Mouse (Mus musculus) liver, adult 2 months (tissue): Measurements from ENCODE around the gene Add3. TPM values are rescaled to one million over a fixed set of nuclear protein-coding genes. Genes with fewer than 3 reads are reported as not detected.

Experiments
- DNase-seq: peaks from one replicate; pipeline ENCODE4 v3.0.0-alpha.2; 2011; ENCODE audit warnings: low read depth, low spot score; ENCODE audit errors: extremely low read depth
- H3K27ac ChIP-seq: fragments of 200-500 bp; replicated peaks from 2 replicates; pipeline ENCODE4 v1.5.1; 2012; ENCODE audit warnings: low read depth, mild to moderate bottlenecking, control low read depth, inconsistent platforms, low read length; ENCODE audit not compliant: insufficient read depth
- H3K27me3 ChIP-seq: fragments of 200-500 bp; 2 replicates; pipeline ENCODE4 v1.6.1; 2012; ENCODE audit warnings: mild to moderate bottlenecking, moderate library complexity, low read length, inconsistent platforms; ENCODE audit not compliant: control insufficient read depth, insufficient read depth
- H3K36me3 ChIP-seq: fragments of 200-500 bp; 2 replicates; pipeline ENCODE4 v1.6.1; 2012; ENCODE audit warnings: low read length, inconsistent platforms; ENCODE audit not compliant: control insufficient read depth, insufficient read depth
- H3K4me1 ChIP-seq: fragments of 200-500 bp; 2 replicates; pipeline ENCODE4 v1.6.1; 2011; ENCODE audit warnings: low read length; ENCODE audit not compliant: control insufficient read depth, insufficient read depth
- H3K4me3 ChIP-seq: fragments of 200-500 bp; 2 replicates; pipeline ENCODE4 v1.5.1; 2011; ENCODE audit warnings: low read depth, mild to moderate bottlenecking, control low read depth, low read length, moderate library complexity; ENCODE audit not compliant: insufficient read depth
- H3K79me2 ChIP-seq: fragments of 200-500 bp; 2 replicates; pipeline ENCODE4 v1.6.1; 2012; ENCODE audit warnings: inconsistent platforms, mild to moderate bottlenecking, low read length, moderate library complexity; ENCODE audit not compliant: control insufficient read depth, insufficient read depth
- H3K9ac ChIP-seq: fragments of 200-500 bp; 2 replicates; pipeline ENCODE4 v1.6.1; 2012; ENCODE audit warnings: low read depth, mild to moderate bottlenecking, control low read depth, inconsistent platforms, low read length
- CTCF ChIP-seq: fragments of 200-500 bp; IDR thresholded peaks from 2 replicates; pipeline ENCODE4 v1.5.1; 2011; ENCODE audit warnings: low read depth, low read length, control low read depth
- POLR2A ChIP-seq: fragments of 200-500 bp; IDR thresholded peaks from 2 replicates; pipeline ENCODE4 v1.6.1; 2011; ENCODE audit warnings: low read length, control low read depth; ENCODE audit not compliant: insufficient read depth; ENCODE audit errors: extremely low read depth
- WGBS: fragments of 180-500 bp; shearing (Covaris S2); methylation state at CpG from one replicate; pipeline ENCODE4 v1.1.7; 2018; 5-methylcytosine and 5-hydroxymethylcytosine counted together
- polyA plus RNA-seq: library from polyadenylated mRNA; depleted of rRNA; stranded (reverse); fragments of >200 nt; gene quantifications from 2 replicates; pipeline ENCODE4 v1.2.3, GENCODE M21; 2012
- total RNA-seq: library from RNA; depleted of rRNA; stranded (reverse); fragments of >200 nt; gene quantifications from 2 replicates; pipeline ENCODE4 v1.2.3, GENCODE M21; 2014

Gene Add3
- total and polyA plus RNA-seq, 2 experiments = 4.3 to 12.1 TPM

DNA sequence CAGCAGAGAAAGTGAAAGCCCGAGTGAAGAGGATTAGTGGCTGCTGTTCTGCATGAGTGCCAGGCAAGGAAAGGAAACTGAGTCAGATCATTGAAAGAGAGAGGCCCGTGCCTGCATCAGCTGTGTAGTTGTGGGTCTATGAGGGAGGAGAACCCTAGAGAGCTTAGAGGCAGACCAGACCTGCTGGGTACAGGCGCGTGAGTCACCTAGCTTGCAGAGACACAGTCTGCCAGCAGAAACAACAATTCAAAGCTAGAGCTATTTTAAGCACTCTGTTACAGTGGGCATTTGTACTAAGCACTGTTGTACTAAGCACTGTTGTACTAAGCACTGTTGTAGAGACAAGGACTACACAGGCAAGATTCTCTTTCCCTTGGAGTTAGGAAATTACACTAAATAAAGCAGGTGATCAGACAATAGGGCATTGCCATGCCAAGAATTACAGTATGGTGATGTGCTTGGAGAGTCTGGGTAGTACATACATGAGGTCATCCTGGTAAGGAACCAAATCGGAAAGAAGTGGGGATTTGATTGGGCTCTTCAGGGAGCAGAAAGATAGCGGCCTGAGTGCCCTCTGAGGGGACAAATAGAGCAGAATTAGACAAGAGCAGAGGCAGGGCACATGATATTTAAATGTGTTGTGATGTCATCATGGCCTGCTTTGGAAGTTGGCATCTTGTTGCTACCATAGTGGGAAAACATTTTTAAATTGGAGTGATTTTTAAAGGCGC is 88.0 kb downstream of the Add3 start:
- Histone ChIP-seq H3K27me3 (no peaks in the 10 kb centered on the region), H3K27ac (no peak overlapping the region), H3K9ac (no peak overlapping the region), H3K4me1 (peaks cover 5% of the 10 kb centered on the region; the same call in 1 of the 2 replicates), H3K4me3 (no peak overlapping the region), H3K79me2 (no peaks in the 10 kb centered on the region), H3K36me3 (no peaks in the 10 kb centered on the region)
- WGBS = 94% methylated on average over 7 of the region's 7 CpGs
- DNase-seq = no peak
- TF ChIP-seq CTCF (no peak), POLR2A (no peak)

DNA sequence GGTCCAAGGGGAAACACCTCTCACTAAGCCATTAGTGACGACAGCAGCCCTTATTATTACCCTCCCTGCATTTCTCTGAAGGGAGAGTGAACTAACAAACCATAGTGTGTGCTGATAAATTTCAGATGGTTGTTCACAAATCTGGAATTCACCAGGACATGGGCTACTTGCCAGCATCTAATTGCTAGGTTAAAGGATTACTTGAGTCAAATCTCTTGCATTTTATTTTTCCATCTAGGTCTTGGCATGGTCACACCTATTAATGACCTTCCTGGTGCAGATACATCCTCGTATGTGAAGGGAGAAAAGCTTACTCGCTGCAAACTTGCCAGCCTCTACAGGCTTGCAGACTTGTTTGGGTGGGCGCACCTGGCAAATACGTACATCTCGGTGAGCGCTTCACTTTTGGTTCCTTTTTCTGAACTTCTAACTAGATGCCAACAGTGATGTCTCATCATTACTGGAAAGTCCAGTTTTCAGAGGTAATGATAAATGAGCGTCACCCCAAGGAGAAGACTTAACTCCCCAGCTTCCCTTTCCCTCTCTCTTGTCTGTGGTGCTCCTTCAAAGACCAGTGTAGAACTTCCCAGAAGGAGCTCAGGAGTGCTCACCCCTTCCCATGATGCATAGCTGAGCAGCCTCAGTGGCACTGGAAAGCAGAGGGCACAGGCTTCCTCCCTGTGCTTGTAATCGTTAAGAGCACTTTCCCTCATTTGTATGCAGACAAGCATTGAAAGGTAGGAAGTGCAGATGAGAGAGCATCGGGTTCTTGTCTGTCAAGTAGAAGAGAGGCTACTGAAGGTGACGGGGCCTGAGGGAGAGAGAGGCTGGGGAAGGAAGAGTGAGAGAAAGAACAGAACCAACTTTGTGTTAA is 90.9 kb downstream of the Add3 start:
- H3K27me3 ChIP-seq = no peaks in the 10 kb centered on the region
- H3K36me3 ChIP-seq = peaks cover 8% of the 10 kb centered on the region; the same call in 1 of the 2 replicates
- no peaks in the 10 kb centered on the region for H3K79me2 ChIP-seq
- DNase-seq = no peak
- H3K9ac ChIP-seq = no peak overlapping the region
- H3K4me3 ChIP-seq = no peak overlapping the region
- no peaks in the 10 kb centered on the region for H3K4me1 ChIP-seq
- H3K27ac ChIP-seq = no peak overlapping the region
- WGBS = 89% methylated on average over 11 of the region's 11 CpGs
- TF ChIP-seq CTCF = no peak
- no peak for TF ChIP-seq POLR2A

DNA sequence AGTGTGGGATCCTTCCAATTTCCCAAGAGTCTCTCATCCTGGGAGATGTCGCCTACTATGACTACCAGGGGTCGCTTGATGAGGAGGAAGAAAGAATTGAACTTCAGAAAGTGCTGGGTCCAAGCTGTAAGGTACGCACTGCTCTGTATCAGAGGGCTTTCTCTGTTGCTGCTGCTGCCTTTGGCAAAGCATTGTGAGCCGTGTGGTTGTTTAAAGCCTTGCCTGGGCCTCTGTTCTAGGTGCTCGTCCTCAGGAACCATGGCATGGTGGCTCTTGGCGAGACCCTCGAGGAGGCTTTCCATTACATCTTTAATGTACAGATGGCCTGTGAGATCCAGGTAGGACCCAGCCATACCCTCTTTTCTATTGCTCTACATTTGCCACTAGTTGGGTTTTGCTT is 93.3 kb downstream of the Add3 start:
- 96% methylated on average over 7 of the region's 7 CpGs for WGBS
- H3K9ac ChIP-seq = no peak overlapping the region
- H3K27me3 ChIP-seq = no peaks in the 10 kb centered on the region
- H3K4me3 ChIP-seq = no peak overlapping the region
- H3K27ac ChIP-seq = no peak overlapping the region
- H3K79me2 ChIP-seq = no peaks in the 10 kb centered on the region
- DNase-seq = no peak
- H3K4me1 ChIP-seq = no peaks in the 10 kb centered on the region
- no peak for TF ChIP-seq CTCF
- TF ChIP-seq POLR2A = no peak
- peaks cover 12% of the 10 kb centered on the region; the same call in 1 of the 2 replicates for H3K36me3 ChIP-seq

DNA sequence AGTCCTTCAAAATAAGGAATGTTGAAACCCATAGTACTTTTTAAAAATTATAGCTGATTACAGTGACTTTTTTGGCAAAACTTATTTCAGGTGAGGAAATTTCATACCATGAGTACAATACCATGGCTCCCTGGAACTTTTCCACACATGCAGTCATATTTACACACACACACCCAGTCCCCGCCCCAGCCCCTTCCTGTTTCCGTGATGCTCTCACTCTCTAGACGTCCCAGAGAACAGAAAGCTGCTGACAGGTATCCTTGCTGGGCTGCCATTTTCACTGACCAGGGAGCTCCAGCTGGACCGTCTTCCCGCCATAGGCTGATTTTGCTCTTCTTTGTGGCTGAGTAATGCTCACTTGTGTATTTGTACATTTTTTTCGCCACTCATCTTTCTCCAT is 101.6 kb downstream of the Add3 start:
- no peak for DNase-seq
- Histone ChIP-seq H3K9ac (no peak overlapping the region), H3K4me1 (no peaks in the 10 kb centered on the region), H3K4me3 (no peak overlapping the region), H3K27me3 (no peaks in the 10 kb centered on the region), H3K79me2 (no peaks in the 10 kb centered on the region), H3K36me3 (peaks cover 9% of the 10 kb centered on the region; the same call in 1 of the 2 replicates), H3K27ac (no peak overlapping the region)
- no peak for TF ChIP-seq CTCF
- no peak for TF ChIP-seq POLR2A
- 88% methylated on average over 6 of the region's 6 CpGs for WGBS

DNA sequence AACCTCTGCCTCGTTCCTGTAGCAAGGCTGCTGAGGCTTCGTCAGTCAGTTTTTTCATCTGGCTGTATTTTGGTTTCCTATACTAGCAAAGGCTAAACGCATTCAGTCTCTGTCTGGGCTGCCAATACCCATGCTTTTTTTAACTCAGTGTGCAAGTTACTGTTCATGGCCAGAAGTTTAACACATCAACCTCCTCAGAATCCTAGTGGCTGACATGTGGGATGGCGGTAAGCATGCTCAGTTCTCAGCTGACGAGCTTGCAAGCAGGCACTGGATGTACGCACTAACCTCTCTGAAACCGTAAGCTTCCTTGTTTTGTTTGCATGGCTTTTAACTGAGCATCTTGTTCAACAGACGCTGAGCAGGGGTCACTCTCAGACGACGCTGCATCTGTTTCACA is 103.7 kb downstream of the Add3 start:
- H3K4me3 ChIP-seq = no peak overlapping the region
- 0 out of 2 replicates have a peak, but pooled peaks cover 2% of the 10 kb centered on the region for H3K4me1 ChIP-seq
- 86% methylated on average over 10 of the region's 10 CpGs for WGBS
- H3K79me2 ChIP-seq = no peaks in the 10 kb centered on the region
- H3K9ac ChIP-seq = no peak overlapping the region
- H3K36me3 ChIP-seq = peaks cover 5% of the 10 kb centered on the region; the same call in 1 of the 2 replicates
- H3K27me3 ChIP-seq = no peaks in the 10 kb centered on the region
- no peak for DNase-seq
- H3K27ac ChIP-seq = no peak overlapping the region
- TF ChIP-seq CTCF (no peak), POLR2A (no peak)

DNA sequence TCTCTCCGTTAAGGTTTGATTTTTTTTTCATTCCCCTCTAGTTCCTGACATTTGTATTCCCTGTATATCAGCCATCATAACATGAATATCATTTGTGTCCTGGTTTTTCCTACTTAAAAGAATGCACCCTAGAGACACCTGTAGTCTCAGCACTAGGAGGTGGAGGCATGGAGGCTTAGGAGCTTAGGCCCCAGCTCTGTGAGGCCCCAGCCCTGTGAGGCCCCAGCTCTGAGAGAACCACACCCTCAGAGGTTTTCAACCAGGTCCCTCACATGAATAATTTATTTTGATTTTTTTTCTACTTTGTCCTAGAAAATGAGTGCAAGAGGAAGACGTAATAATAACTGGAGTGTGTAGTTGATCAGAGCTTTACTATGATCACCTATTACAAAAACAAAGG is 107.3 kb downstream of the Add3 start:
- DNase-seq = no peak
- TF ChIP-seq CTCF (no peak), POLR2A (no peak)
- WGBS = 67% methylated on average over 2 of the region's 2 CpGs

More for the DNA sequence above, 107.3 kb downstream of the Add3 start:
- no peaks in the 10 kb centered on the region for H3K79me2 ChIP-seq
- no peak overlapping the region for H3K9ac ChIP-seq
- no peak overlapping the region for H3K27ac ChIP-seq
- H3K27me3 ChIP-seq = no peaks in the 10 kb centered on the region
- H3K4me3 ChIP-seq = no peak overlapping the region
- peaks cover 1% of the 10 kb centered on the region; the same call in 1 of the 2 replicates for H3K36me3 ChIP-seq
- H3K4me1 ChIP-seq = 0 out of 2 replicates have a peak, but pooled peaks cover 2% of the 10 kb centered on the region
